Mouse (Mus musculus) heart, adult 18-20 months (tissue): ENCODE measurements around the gene Gm867. TPM values are rescaled to one million over a fixed set of nuclear protein-coding genes. Genes with fewer than 3 reads are reported as not detected.
A peak's percentile ranks its signal among the peaks of the same experiment; 100 is the strongest.

ENCODE experiments used
- DNase-seq, 2 experiments: peaks; one replicate each; pipeline ENCODE4 v3.0.0; 2021 to 2022; ENCODE audit warnings: mixed read lengths in 1 of 2
- long read RNA-seq, 2 experiments: library from polyadenylated mRNA; stranded (forward); transcript quantifications; one replicate each; pipeline ENCODE4 v2.0.0; 2021
- total RNA-seq, 2 experiments: library from RNA; stranded (reverse); gene quantifications; 2 replicates each; pipeline ENCODE4 v1.2.3; 2021

The Gm867 gene
- total RNA-seq: not detected
- long read RNA-seq, experiment 1: 0 reads
- long read RNA-seq, experiment 2: 0 reads

- no peak for DNase-seq
Observed at GRCm38 (mm10) chr10:75940520-75940919, at the start of gene Gm867. Gene Gm867, minus strand, starts transcription at chr10:75940672.

- DNase-seq: no peak
Observed at GRCm38 (mm10) chr10:75979432-75979831, 39.0 kb upstream of the Gm867 start.

- no peak for DNase-seq
Observed at GRCm38 (mm10) chr10:75978835-75979157, 38.3 kb upstream of the Gm867 start.

GRCm38 (mm10) chr10:75978119-75978834, 37.8 kb upstream of the Gm867 start:
- DNase-seq: no peak

DNA sequence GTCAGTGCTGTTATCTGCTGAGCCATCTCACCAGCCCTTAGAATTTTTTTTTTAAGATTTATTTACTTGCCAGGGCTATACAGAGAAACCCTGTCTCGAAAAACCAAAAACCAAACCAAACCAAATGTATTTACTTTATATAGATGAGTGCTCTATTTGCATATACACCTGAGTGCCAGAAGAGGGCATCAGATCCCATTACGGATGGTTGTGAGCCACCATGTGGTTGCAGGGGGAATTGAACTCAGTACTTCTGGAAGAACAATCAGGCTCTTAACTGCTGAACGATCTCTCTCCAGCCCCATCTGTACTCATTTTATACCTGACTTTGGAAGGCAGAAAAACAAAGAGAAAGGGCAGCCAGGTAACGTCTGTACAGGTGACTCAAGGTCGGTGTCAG, 34.7 kb upstream of the Gm867 start:
- DNase-seq: no peak

- no peak for DNase-seq
Observed at GRCm38 (mm10) chr10:75973846-75974245, 33.4 kb upstream of the Gm867 start.

- no peak for DNase-seq
Observed at GRCm38 (mm10) chr10:75954381-75954811, 13.9 kb upstream of the Gm867 start, which contains the start of gene Gm5134. Gene Gm5134, plus strand, starts transcription at chr10:75954514.

- peak in 1 of 2 experiments; percentile 78 for DNase-seq
Observed at GRCm38 (mm10) chr10:75951424-75952050, 11.1 kb upstream of the Gm867 start.

DNA sequence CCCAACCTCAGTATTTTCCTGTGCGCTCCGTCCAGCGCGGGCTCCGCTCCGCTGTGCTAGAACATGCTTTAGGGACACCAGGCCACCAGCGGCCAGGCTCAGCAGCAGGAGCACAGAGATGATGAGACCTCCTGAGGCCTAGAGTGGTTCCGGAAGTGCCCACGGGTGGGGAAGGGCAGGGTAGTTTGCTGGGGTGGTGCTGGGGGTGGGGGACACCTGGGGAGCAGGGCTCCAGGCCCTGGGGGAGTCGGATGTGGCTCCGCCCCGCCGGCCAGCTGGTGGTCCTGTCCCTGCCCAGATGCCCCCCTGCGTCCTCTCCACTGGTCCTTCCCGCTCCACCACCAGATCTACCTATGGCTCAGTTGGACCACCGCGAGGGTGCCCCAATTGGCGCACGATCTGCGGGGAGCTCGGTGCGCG, 10.3 kb upstream of the Gm867 start:
- no peak for DNase-seq

DNA sequence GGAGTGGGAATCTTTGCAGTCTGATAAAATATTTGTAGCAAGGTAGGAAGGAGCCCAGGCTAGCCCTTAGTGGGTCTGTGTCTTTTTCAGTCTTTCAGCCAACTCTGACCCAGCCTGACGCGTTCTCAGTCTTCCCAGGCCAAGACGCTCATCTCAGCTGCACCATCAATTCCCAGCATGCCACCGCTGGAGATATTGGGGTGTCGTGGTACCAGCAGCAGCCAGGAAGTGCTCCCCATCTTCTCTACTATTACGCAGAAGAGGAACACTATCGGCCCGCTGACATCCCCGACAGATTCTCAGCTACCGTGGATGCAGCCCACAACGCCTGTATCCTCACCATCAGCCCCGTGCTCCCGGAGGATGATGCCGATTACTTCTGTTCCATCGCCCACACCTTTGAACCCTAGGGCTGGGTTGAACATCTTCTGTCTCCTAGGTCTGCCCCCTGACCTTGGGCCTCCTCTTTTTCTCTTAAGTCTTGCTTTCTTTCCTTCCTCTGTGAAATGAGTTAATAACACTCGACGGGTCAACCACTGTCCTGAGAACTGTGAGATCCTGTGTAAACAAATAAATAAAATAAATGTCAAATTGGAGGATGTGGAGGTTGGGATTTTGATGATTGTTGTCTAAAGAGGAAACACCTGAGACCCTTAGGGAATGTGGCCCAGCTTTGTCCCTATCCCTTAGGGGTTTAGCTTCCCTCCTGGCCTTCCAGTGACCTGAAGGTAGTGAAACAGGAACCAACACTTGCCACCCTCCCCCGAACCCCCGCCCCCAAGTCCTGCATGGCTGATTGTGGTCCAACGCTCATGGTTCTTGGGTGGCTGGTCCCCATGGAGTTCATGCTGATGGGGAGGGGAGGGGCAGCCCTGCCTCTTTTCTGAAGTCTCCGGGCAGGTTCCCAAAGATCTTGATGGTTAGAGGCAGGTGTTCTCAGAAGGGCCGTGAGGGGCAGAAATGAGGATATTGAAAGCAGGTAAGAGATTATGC, 8.9 kb upstream of the Gm867 start:
- DNase-seq: no peak

DNA sequence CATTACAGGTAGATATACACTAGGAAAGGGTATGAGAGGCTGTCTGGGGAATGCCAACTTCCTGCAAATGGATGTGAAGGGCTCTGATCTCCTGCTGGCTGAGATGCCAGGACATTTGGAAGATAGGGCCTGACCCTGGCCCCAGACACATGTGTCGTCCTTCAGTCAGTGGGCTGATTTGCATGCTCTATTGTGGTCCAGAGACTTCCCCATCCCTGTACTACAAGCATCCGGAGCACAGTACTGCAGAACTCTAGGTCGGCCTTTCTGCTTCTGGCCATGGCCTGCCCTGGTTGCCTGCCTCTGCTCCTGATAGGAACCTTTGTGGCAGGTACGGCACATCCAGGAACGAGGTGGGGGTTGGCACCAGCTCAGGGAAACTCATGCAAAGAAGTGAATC, 7.6 kb upstream of the Gm867 start:
- DNase-seq: no peak

DNA sequence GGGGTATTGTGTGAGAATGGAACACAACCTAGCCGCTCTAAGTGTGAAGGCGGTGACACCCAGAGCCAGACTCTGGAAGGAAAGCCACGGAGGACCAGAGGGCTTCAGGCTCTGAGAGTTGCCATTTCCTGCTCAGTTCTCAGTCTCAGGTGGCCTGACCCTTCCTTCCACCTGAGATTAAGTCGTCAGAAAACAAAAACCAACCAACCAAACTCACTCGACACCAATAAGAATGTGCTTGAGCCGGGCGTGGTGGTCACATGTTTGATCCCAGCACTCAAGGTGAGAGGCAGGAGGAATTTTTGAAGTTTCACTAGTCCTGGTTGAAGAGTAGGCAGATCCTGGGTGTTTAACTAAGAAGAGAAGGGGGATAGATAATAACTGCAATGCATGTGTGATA, 5.4 kb upstream of the Gm867 start:
- DNase-seq: no peak

DNA sequence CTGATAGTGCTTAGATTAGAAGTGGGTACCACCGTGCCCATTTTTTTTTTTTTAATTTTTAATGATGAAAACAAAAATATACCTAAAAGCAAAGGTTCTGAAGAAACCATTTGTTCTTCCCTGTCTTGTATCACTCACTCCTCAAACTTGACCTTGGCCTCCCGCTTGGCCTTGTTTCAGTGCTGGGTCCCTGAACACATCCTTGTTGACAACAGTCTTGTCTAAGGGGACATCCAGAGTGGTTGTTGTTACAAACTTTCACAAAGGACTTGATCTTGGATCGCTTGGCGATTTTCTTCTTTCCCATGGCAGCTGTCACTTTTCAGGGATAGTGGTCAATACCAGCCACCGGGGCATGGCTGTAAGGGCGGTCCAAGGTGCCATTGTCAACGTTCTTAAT, 4.7 kb upstream of the Gm867 start:
- DNase-seq: no peak

DNA sequence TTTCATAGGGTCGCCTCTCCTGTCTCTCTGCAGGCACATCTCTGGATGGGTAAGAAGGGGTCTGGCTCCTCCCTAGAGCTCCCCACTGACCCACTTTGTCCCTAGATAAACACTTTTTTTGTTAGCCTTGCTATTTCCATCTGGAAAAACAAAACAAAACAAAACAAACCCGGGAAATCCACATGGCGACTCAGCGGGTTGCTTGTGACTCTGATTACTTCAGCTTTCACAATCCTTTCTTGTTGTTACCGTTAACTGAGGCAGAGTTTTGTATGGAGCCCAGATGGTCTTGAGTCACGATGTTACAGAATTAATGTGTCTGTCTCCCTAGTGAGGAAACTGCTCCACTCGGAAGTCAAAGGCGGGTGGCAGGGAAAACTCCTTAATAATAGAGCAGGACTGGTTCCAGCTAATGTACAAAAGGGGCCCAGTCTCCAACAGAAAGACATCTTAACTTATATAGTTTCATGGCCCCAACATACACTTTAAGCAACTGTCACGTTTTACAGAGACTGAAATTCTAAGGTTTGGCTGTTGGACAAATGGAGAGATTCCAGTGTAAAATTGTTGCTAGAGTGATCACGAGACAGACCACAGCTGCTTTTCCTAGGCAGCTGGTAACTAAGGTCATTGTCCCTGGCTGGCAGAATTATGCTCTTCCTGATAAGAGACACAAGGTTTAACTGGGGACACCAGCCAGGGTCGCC, 3.7 kb upstream of the Gm867 start:
- peak in 1 of 2 experiments; percentile 56 for DNase-seq

- no peak for DNase-seq
Observed at GRCm38 (mm10) chr10:75942736-75943477, 2.4 kb upstream of the Gm867 start, which contains the start of gene Vpreb3. Gene Vpreb3, plus strand, starts transcription at chr10:75943057.

DNA sequence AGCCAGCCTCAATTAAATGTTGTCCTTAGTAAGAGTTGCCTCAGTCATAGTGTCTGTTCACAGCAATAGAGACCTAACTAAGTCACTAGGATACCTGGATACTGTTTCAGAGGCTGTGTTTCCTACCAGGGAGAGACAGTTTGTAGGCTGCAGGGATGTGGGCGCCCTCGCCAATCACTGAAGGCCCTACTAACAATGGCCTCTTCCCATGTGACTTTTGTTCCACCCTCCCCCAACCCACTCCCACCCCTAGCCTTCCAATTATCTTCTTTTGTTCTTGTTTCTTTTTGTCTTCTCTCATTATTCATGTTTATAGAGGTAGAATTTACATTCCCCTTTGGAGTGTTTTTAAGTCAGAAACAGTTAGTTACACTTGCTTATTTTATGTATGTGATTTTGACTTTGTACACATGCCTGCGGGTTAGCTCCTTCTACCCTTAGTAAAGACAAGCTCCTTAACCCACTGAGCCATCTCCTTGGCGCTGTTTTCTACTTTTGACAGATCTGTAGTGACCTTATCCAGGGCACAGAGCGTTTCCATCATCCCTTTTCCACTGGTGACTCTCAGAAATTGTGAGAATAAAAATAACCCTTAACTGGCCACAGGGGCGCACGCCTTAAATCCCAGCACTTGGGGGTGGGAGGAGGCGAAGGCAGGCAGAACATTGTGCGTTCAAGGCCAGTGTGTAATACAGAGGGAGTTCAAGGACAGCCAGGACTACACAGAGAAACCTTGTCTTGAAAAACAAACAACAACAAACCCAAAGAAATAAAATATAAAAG, 761 bp upstream of the Gm867 start:
- DNase-seq: no peak

GRCm38 (mm10) chr10:75939481-75940234, 814 bp downstream of the Gm867 start:
- DNase-seq: no peak

DNA sequence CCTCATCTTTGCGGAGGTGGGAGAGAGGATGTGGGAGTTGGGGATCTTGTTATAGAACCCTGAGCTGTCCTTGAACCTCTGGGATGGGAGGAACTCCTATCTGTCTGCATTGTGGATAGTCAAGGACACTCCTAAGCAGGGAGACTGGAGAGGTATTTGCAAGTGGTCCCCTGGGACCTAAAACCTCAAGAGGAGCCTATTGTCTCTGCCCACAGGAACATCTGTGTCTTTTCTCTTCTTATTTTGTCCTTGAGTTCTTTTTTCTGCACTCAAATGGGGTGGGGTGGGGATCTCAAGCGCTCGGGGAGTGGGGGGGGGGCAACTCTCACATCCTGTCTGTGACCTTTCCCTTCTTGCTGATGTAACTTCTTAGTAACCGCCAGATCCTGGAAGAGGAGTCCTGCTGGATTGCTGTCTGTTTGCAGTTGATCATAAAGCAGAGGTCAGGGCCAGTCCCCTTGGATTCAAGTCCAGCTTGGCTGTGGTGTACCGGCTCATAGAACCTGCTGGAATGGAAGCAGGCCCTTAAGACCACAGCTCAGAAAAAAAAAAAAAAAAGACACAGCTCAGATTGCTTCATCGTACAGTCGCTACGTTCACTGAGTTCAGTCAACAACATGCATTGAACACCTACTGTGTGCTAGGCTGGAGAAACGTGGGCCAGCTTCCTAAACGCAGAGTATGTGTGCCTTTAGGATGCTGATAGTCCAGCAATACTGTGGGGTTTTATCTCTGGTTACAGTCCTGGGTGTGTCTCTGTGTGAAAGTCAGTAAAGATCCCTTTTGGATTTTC, 2.4 kb downstream of the Gm867 start:
- DNase-seq: peak; percentile 34 to 61
